In the genomic region with DNA sequence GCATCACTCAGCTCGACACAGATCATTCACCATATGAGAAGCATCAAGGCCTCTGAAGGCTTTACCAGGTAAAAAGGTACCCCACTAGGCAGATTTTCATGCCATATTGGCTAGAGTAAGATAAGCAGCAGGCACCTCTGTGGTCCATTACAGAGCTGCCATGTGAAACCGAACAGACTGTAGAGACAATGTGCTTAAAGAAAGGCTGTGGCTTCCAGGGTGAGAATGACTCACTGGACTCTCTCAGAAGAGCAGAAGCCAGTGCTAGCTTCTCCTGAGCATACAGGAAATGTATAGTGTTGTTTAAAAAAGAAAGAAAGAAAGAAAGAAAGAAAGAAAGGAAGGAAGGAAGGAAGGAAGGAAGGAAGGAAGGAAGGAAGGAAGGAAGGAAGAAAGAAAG, we compare ENCODE assay signal across 22 mouse cellular contexts.
"Had no signal": no experiment of that assay in that cellular context is flagged by ENCODE, and none has a peak within 500 bp of the region (broad histone marks: within the 10 kb centered on the region; RNA-seq: fewer than 3 reads in every experiment).

No protein-coding gene starts in this region.

- H3K27ac ChIP-seq: kidney, embryonic 15.5 days; left cerebral cortex, adult 2 months; limb, embryonic 10.5 days; limb, embryonic 13.5 days; liver, embryonic 13.5 days; midbrain, embryonic 15.5 days; neural tube, embryonic 13.5 days; stomach, embryonic 15.5 days had no signal

- H3K27me3 ChIP-seq: kidney, embryonic 15.5 days; limb, embryonic 13.5 days; liver, embryonic 13.5 days; midbrain, embryonic 15.5 days; neural tube, embryonic 13.5 days; stomach, embryonic 15.5 days had no signal

- H3K4me3 ChIP-seq: kidney, embryonic 15.5 days; left cerebral cortex, adult 2 months; limb, embryonic 10.5 days; limb, embryonic 13.5 days; liver, embryonic 13.5 days; midbrain, embryonic 15.5 days; myocyte; neural tube, embryonic 13.5 days; stomach, embryonic 15.5 days had no signal

- ATAC-seq: midbrain, embryonic 15.5 days had no signal

- H3K4me2 ChIP-seq: kidney, embryonic 15.5 days; limb, embryonic 13.5 days; liver, embryonic 13.5 days; midbrain, embryonic 11.5 days; midbrain, embryonic 15.5 days; neural tube, embryonic 13.5 days; stomach, embryonic 15.5 days had no signal

- H3K9me3 ChIP-seq: kidney, embryonic 15.5 days; limb, embryonic 10.5 days; limb, embryonic 13.5 days; liver, embryonic 13.5 days; midbrain, embryonic 15.5 days; neural tube, embryonic 13.5 days; stomach, embryonic 15.5 days had no signal

- H3K9ac ChIP-seq: kidney, embryonic 15.5 days; limb, embryonic 13.5 days; liver, embryonic 13.5 days; midbrain, embryonic 15.5 days; neural tube, embryonic 13.5 days; stomach, embryonic 15.5 days had no signal

- H3K4me1 ChIP-seq: limb, embryonic 10.5 days; limb, embryonic 13.5 days; liver, embryonic 13.5 days; midbrain, embryonic 15.5 days; neural tube, embryonic 13.5 days; stomach, embryonic 15.5 days had no signal

- DNase-seq: kidney, adult 8-10 months; kidney, postnatal 10 days; kidney, postnatal 36 days; layer of hippocampus, postnatal 36 days; liver; liver, embryonic 13.5 days; lung, adult 2 months; lung, postnatal 14 days; lung, postnatal 4 days; retina, postnatal 1 day; right cerebral cortex, postnatal 25 days; spleen, adult 18-20 months; thymus, postnatal 25 days had no signal

- H3K36me3 ChIP-seq: kidney, embryonic 15.5 days; limb, embryonic 10.5 days; limb, embryonic 13.5 days; liver, embryonic 13.5 days; midbrain, embryonic 15.5 days; neural tube, embryonic 13.5 days; stomach, embryonic 15.5 days had no signal
